Mouse (Mus musculus) lung, postnatal 14 days (tissue): ENCODE measurements around the gene Cdh23.

Source experiments
- DNase-seq: peaks from one replicate; pipeline ENCODE4 v3.0.0; 2021

The Cdh23 gene

DNA sequence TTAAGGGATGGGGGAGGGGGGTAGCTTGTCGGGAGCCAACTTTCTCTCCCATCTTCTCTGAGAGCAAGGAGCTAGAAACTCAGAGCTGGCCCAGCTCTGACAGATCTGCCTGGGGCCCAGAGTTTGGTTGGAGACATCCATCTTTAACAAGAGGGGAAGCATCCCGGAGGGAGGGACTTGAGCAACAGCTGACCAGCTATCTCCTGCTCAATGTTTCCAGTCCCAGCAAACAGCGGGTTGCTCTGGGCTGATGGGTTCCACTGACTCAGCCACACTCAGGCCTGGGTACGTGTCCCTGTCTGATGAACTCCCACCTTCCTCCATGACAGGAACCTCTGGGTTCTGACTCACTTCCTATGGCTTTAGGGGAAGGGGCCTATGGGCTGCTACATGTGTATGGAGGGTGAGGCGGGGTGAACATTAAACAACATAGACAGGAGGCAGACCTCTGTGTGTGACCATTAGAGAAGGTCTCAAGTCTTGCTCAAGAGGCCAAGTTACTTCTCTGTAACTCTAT, 305.3 kb downstream of the Cdh23 start:
- DNase-seq, result no peak

DNA sequence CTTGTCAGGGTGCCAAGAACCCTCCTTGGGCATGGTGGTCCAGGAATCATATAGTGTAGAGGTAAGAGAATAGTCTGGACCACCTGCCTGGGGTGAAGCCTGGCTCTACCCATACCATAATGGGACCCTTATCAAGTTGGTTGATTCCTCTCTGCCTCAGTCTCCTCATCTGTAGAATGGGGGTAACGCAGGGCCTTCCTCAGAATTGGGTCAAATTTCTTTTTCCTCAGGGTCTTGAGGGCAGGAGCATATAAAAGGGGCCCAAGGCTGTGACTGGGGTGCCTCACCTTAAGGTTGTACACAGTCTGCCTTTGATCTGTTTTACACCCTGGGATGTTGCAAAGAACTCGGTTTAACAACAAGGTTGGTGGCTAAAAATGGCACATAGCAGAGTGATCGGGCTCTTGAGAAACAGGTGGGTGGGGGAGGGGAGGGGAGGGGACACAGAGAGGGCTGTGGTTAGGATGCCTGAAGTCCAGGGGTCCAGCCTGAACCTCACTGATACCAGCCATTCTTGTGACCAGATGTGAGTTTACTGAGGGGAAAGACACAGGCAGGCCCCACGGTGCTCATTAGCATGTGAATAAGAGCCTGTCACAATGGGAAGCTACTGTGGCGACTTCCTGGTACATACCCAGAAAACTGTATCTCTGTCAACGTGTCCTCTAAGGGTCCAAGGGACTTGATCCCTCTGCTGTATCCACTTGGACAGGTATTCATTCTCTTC, 305.9 kb downstream of the Cdh23 start:
- DNase-seq, result no peak

DNA sequence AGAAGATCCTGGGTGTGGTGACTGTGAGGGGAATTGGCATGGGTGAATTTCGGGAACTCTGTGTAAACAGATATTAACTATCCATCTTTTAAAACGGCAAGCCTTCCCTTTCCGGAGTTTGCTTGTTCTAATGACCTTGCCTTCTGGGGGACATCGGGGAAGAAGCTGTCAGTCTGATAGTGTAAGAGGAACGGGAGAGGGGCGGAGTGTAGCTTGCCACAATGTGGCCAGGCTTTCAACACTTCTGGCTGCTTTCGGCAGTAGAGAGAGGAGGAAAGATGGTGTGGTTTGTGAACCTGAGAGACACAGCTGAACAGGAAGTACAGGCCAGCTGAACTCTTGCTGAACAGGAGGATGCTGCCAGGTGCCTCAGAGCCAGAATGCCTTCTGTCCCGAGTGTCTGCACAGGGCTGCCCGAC, 306.8 kb downstream of the Cdh23 start:
- DNase-seq, result peak; percentile 28

DNA sequence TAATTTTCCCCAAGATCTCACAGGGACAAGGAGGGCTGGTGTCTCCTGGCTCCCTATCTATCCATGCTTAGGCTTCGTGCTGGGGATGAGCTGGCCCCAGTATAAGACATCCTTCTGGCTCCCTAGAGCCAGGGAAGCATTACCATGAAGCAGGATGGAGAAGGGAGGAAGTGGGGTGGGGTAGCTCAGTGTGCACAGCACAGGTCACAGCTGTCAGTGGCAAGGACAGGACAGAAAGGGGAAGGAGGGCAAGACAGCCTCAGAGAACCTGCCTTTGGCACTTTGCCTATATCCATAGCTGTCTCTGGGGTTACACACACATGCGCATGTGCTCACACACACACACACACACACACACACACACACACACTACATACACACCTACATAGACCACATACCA, 308.0 kb downstream of the Cdh23 start:
- no peak for DNase-seq

DNA sequence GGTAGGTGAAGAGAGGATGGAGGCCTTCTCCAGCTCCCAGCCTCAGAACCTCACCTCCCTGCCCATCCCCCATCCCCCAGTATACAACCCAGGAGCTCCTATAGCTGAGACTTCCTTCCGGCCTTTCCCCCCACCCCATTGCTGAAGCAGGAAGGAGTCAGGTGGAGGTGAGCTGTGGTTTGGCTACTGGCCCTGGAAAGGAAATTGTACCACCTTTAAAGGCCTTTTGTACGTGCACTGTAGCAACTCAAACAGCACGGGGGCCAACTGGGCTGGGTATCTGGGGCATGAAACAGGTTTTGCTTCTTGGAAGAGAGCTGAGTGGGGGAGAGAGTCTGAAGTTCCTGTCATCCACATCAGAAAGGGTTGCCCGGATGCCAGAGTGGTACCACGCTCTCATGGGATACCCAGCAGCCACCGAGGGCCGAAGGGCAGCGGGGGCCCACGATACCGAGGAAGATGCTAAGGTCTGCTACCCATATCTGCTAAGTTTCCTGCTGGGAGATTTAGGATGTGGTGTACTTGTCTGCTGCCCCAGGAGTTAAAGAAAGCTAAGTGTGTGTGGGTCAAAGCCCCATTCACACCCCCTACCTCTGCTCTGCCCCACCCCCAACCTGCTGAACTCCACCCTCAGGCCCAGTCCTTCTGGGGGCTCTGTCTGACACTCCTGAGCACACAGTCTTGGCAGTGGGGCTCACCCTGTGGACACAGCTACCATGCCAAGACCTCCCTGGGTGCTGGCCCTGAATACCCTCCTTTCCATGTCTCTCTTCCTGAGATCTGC, 315.0 kb downstream of the Cdh23 start:
- no peak for DNase-seq

DNA sequence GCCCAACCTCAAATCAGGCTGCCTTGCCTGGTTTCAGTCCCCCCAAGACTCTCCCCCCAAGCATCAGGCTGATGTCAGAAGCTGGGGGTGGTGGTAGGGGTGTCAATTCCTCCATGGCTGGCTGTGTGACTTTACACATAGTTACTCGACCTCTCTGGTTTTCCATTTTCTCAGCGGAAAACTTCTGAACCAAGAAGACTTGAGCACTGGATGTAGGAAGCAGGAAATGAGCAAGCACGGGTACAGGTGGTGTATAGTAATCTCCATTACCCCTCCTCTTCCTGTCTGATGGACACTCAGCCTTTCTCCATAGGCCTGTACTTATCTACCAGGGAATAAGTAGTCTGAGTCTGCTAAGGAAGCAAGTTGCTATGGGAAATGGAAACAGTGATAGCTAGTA, 316.1 kb downstream of the Cdh23 start:
- no peak for DNase-seq

DNA sequence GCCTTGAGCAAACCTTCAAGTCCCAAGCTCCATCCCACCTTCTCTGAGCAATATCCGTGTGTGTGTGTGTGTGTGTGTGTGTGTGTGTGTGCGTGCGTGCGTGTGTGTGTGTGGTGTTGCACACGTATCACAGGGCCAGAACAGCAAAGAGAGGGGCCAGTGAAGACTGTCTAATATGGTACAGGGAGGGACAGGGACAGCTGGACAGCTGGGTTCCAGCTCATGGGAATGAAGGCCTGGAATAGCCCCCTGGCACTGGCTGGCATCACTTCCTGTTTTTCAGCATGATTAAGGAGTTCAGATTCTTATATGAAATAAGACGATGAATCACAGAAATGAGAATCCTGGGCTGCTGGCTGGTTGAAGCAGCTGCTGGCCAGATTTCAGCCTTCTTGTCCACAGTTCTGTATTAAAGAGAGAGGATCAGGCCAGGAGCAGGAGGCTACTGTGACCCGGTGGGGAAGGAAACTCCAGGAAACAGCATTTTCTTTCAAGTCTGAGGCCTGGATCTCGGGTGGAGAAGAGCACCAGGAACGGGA, 316.8 kb downstream of the Cdh23 start:
- no peak for DNase-seq

DNA sequence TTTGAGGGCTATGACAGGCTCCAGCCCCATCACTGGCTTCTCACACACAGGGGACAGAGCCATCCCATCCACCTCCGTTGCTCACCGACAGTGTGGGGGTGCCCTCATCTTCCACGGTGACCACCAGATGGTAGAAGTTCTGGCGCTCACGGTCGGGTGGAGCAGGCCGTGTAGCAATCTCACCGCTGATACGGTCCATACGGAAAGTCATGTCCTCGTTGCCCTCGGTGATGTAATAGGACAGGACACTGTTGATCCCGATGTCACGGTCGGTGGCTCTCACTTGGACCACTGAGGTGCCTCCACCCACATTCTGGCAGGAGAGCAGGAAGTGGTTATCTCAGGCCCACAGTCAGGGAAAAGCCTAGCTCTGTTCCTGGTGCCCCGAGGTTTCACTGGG, 319.6 kb downstream of the Cdh23 start:
- no peak for DNase-seq

DNA sequence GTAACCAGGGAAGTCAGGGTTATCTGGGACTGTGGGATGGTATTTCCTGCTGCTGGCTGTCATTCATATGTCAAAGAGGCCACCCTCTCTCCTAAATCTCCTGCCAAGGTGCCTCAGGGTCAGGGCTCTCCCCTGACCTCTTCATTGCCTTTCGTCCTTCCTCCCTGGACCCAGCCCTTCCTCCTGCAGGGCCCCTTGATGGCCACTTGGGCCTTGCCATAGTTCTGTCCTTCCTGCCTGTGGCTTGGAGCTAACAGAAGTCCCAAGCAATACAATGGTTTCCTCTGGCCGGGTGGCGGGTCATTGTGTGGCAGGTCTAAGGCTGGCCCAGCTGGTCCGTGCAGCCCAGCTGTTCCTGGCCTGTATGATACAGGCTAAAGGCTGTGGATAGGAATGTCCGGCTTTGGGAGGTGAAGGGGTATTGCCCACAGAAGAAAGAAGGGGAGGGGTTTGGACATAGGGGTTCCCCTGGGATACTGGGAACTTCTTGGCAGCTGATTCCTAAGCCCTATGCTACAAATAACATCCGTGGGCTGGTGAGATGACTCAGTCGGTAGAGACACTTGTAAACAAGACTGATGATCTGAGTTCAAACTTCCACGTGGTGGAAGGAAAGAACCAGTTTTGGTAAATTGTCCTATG, 322.2 kb downstream of the Cdh23 start:
- DNase-seq, result peak; percentile 39

DNA sequence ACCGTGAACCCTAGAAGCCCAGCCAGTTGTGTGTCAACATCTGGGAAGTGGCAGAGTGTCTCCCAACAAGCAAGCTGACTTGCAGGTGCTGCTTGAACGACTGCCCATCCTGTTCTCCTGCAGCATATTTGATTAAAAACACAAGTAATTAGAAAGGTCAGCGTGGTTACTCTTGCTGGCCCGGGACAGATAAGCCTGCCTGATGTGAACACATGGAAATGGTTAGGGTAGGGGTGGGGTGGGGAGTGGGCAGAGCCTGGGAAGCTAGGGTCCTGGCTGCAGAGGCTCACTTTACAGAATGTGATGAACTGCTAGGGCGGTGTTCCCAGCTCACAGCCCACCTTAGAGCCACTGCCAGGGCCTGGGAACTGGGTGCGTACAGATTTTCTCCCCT, 322.8 kb downstream of the Cdh23 start:
- no peak for DNase-seq

DNA sequence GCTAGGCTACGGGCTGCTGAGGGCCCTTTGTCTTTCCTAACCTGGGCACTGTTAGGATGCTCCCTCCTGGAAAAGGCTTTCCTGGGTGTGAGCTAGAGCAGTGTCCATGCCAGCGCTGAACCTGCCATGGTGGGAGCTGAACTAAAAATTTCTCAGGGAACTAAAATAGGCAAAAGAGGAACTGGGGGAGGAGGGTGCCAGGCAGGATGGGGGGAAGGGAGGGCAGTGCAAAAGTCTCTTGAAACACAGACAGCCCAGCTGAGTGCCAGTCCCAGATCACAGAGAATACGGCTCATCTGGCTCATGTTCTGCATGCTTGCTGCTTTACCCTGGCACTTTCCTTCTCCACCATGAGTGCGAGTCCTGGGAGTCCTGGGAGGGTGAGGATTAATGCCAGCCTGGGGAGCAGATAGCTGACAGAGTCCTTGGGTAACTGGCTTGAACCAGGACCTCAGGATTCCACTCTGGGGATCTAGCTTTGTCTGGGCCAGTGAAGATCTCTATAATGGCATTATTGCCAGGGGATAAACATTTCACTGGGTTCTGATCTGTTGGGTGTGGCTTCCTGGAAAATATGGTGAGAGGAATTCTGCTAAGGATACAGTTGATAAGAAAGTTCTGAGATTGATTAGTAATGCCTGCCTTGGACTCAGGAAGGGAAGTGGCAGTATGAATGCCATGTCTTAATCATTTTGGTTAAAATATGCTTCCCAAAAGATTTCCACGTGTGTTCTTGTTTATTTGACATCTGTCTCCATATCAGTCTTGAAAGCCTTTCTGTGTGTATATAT, 324.5 kb downstream of the Cdh23 start:
- DNase-seq, result peak; percentile 42

DNA sequence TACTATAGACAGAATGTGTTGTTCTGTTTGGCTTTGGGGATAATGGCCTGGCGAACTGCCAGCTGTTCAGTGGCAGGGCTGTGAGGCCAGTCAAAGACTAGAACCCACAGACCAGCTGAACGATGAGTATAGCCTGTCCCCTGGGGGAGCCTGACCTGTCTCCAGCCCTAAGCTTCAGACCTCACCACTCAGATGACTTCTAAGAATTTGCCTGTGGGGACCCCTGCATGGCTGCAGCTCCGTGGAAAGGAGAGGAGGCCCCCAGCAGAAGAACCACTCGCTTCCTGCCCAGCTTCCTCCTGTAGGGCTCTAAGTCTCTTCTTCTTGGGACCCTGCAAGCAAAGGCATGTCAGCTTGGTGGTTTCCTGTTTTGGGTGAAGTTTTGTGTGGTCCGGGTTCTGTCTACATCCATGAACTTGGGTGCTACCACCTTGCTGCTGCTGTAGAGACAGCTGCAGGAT, 325.7 kb downstream of the Cdh23 start:
- DNase-seq, result no peak

DNA sequence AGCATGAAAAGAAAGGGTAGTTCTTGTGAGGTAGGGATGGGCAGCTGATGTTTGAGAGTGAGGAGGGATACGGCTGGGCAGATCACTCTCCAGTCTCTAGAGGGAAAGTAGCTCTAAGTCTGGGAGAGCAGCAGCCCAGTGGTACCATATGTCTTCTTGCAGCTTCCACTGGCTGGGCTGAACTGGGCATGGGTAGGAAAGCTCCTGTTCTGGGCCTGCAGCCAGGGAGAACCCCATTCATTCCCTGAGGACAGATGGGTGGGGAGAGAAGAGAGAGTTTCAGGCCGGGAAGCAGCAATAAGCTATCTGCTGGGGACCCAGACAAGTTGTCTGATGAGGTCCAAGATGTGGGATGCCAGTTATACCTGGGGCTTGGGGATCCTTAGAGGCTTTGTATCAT, 326.2 kb downstream of the Cdh23 start:
- DNase-seq, result no peak

DNA sequence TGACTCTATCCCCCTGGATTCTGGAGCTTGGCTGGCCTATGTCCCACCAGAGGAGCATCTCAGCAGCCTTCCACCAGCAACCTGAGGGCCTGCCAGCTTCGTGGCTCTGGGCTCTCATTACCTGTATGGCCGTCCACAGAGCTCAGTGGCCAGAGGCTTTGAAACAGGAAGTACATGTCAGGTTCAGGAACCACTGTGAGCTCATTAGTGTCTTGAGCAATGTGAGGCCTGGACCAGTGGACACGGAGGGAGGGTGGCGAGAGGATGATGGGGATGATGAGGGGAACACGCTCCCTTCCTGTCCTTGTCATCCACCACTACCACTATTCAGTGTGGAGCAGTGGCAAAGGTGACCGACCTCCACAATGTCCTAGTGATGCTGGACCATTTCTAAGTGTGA, 326.9 kb downstream of the Cdh23 start:
- DNase-seq, result no peak

DNA sequence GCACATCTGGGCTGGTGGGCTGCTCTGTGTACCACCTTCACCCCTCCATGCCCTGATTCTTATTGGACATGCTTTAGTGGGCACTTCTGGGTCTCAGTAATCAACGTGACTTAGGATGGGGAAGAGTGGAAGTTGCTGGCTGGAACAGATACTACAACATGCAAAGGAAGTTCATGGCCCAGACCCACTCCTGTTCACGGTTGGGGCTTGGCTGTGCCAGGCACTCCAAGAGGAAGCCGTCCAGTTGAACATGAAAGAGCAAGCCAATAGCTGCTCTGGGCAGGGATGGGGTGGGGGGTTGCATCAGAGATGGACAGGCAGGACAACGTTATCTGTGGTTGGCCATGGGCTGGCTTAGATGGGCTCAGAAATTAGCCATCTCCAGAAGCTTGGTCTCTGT, 328.4 kb downstream of the Cdh23 start:
- no peak for DNase-seq

DNA sequence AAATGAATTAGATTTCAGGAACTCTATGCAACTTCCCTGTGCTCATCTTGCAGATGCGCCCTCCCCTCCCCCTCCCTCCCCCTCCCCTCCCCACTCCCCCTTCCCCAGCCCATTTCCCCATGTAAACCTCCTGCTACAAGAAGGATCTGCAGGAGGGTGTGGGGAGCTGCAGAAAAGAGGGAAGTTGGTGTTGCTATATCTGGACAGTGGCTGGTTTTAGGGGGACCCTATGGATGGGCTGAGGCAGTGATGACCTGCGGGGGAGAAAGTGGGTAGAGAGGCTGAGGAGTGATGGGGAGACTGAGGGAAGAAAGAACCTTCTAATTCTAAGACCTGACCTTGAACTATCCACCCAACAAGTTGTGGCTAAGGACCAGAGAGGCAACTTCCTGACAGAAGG, 329.1 kb downstream of the Cdh23 start:
- no peak for DNase-seq

DNA sequence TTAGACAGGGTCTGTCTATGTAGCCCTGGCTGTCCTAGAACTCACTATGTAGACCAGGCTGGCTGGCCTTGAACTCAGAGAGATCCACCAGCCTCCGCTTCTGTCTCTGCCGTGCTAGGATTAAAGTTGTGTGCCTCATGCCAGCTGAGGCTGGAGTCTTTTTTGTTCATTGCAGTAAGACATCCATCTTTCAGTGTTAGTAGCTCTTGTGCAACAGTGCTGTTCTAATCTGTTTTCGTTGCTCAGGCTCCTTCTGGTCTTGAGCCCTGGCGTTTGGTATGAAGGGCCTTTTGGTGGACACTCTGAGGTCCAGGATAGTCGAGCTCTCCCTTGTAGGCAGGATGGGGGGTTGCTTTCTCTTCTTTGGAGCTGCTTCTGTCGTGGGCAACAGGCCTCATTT, 332.9 kb downstream of the Cdh23 start:
- DNase-seq, result no peak

DNA sequence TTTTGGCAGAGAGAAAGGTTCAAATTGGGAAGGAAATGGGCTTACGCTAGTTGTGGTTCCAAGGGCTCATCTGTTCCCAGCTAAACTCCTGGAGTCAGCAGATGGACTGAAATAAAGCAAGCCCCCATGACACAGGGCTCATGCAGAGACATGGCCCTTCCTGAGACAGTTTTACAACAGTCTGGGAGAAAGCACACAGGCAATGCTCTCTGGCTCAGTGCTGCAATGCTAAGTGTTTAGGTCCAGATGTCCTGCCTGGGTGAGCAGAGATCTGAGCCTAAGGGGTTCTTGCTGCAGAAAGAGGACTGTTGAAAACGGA, 334.0 kb downstream of the Cdh23 start:
- no peak for DNase-seq

DNA sequence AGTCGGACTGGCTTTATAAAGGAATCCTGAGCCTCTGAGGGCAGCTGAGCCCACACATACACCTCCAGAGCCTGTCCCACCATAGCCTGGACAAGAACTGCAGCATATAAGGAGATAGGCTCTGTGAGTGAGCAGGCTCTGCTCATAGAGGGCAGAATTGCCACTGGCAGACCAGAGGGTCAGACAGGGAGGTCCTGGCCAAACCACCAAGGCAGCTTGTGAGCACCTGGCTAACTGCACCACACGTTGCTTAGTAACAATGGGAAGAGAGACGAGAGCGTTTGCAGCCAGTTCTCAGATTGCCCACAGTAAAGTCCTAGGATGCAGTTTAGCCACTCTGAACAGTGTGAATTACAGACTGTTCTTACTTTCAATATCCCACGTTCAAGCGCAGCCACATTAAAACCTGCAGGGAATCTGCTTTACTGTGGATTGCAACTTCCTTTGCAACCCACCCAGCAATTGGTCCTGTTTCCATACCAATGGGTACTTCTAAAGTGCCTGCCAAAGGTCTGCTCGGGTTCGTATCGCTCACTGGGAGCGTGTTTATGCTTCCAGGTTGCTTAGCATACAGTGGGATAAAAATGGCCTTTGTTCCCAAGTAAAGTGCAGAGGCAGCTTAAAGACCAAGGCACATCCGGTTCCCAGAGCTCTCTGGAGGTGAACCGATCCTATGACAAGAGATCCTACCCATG, 334.5 kb downstream of the Cdh23 start:
- no peak for DNase-seq

DNA sequence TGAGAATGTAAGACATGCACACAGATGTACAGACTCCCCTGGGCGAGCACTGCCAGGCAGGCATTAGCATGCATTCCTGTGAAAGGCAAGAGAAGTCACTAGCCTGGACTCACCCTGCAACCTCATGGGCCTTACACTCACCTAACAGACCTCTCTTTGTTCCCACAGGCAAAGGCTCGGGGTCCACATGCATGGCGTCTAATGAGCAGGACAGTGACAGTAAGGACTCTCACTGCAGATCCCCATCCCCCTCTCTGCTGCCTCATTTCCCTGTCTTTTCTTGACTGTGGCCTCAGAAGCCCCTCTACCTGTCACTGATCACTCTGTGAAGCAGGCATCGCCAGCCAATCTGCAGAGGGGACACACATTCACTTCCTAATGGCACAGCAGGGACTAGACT, 337.5 kb downstream of the Cdh23 start:
- no peak for DNase-seq

DNA sequence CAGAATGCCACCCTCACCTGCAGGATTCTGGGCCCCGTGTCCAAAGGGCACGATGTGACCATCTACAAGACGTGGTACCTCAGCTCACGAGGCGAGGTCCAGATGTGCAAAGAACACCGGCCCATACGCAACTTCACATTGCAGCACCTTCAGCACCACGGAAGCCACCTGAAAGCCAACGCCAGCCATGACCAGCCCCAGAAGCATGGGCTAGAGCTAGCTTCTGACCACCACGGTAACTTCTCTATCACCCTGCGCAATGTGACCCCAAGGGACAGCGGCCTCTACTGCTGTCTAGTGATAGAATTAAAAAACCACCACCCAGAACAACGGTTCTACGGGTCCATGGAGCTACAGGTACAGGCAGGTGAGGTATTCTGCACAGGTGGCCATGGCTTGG, 338.4 kb downstream of the Cdh23 start:
- no peak for DNase-seq

DNA sequence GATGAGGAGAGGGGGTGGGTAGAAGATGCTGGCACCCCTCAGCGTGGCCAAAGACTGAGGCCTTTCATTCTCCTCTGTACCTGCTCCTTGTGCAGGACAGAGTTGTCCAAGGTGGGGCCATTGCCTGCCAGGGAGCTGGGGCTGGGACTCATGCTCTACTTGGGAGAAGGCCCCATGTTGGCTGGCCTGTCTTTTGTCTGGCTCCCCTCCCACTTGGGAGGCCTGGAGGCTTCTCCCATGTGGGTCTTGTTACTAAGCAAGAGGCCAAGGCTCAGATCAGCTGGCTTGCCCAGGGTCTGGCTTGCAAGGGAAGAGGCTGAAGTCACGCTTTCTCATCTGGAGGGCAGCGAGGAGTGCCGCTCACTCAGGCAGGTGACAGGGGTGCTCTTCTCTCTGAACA, 338.8 kb downstream of the Cdh23 start:
- no peak for DNase-seq
